Mouse (Mus musculus) neural tube, embryonic 13.5 days (tissue): ENCODE results near the gene Ezh1. TPM values are rescaled to one million over a fixed set of nuclear protein-coding genes. Genes with fewer than 3 reads are reported as not detected.
A peak's percentile ranks its signal among the peaks of the same experiment; 100 is the strongest.

Source experiments
- ATAC-seq: fragments of 200-750 bp; cut with Nextera tagmentation; 2 replicates; pipeline ENCODE4 v1.8.0; 2017; ENCODE audit warnings: low read depth, mild to moderate bottlenecking, moderate TSS enrichment, moderate library complexity
- H3K27ac ChIP-seq: fragments of 300-500 bp; sonication (generic); replicated peaks from 2 replicates; pipeline ENCODE4 v1.5.1; 2015; ENCODE audit warnings: moderate library complexity, mild to moderate bottlenecking, inconsistent platforms
- H3K27me3 ChIP-seq: fragments of 300-500 bp; sonication (generic); 2 replicates; pipeline ENCODE4 v1.6.1; 2015; ENCODE audit warnings: mild to moderate bottlenecking, inconsistent platforms
- H3K36me3 ChIP-seq: fragments of 300-500 bp; sonication (generic); 2 replicates; pipeline ENCODE4 v1.6.1; 2015; ENCODE audit warnings: mild to moderate bottlenecking, inconsistent platforms
- H3K4me1 ChIP-seq: fragments of 300-500 bp; sonication (generic); replicated peaks from 2 replicates; pipeline ENCODE4 v1.6.1; 2015; ENCODE audit warnings: inconsistent platforms
- H3K4me2 ChIP-seq: fragments of 300-500 bp; sonication (generic); 2 replicates; pipeline ENCODE4 v1.6.1; 2015; ENCODE audit warnings: inconsistent platforms, mild to moderate bottlenecking, moderate library complexity
- H3K4me3 ChIP-seq: fragments of 300-500 bp; sonication (generic); 2 replicates; pipeline ENCODE4 v1.5.1; 2015; ENCODE audit warnings: mild to moderate bottlenecking, inconsistent platforms
- H3K9ac ChIP-seq: fragments of 300-500 bp; sonication (generic); 2 replicates; pipeline ENCODE4 v1.6.1; 2015; ENCODE audit warnings: moderate library complexity, mild to moderate bottlenecking, inconsistent platforms
- H3K9me3 ChIP-seq: fragments of 300-500 bp; sonication (generic); 2 replicates; pipeline ENCODE4 v1.6.1; 2016; ENCODE audit warnings: inconsistent platforms
- WGBS: fragments of 180-500 bp; shearing (Covaris S2); methylation state at CpG from one replicate; pipeline ENCODE4 v1.1.7; 2015; 5-methylcytosine and 5-hydroxymethylcytosine counted together
- polyA plus RNA-seq: library from polyadenylated mRNA; unstranded; fragments of >200 nt; fragmentation: Nextera tagmentation; extraction: Ambion mirVana; gene quantifications from 2 replicates; pipeline ENCODE4 v1.2.1, GENCODE M21; 2015

Ezh1 gene
- polyA plus RNA-seq, 1 experiment from 2014 or later: 15.4 TPM

GRCm38 (mm10) chr11:101259948-101260825, 33.9 kb upstream of the Ezh1 start, which contains the start of gene Wnk4:
Gene Wnk4, plus strand, starts transcription at chr11:101260567.
- peaks cover 53% of the 10 kb centered on the region for H3K4me1 ChIP-seq
- no peaks in the 10 kb centered on the region for H3K9me3 ChIP-seq
- ATAC-seq: peak; percentile 62
- under 1% methylated on average over 43 of the region's 43 CpGs for WGBS
- peaks cover 13% of the 10 kb centered on the region for H3K36me3 ChIP-seq
- peak within 1 kb of the TSS; percentile 72 for H3K9ac ChIP-seq
- peaks cover 53% of the 10 kb centered on the region for H3K27me3 ChIP-seq
- peak within 1 kb of the TSS; percentile 2; the same call in 1 of the 2 replicates for H3K27ac ChIP-seq
- H3K4me3 ChIP-seq: peak within 1 kb of the TSS; percentile 42
- H3K4me2 ChIP-seq: peak within 1 kb of the TSS; percentile 78

DNA sequence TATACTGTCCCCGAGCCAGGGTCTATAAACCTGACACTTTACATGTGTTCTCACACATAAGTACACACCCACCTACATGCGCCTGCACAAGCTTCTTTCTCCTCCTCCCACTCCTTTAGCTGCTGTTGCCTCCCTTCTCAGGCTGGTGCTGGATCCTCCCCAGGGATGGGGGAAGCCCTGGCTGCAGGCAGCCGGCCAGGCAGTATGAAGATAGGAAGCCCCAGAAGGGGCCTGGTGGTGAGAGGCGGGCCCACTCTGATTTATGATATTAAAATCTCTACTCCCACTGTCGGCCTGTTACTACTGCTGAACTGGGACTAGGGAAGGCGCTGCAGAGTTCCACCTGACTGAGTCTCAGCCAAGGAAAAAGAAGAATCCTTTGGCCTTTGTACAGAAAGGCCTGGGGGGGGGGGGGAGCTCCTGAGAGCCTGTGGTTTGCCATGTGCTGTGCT, 33.0 kb upstream of the Ezh1 start:
- H3K9me3 ChIP-seq: no peaks in the 10 kb centered on the region
- peak overlapping the region; percentile 78 for H3K4me2 ChIP-seq
- no peak overlapping the region for H3K4me3 ChIP-seq
- H3K27ac ChIP-seq: no peak overlapping the region; the same call in 1 of the 2 replicates
- H3K4me1 ChIP-seq: peaks cover 51% of the 10 kb centered on the region
- peaks cover 13% of the 10 kb centered on the region for H3K36me3 ChIP-seq
- WGBS: 26% methylated on average over 6 of the region's 6 CpGs
- no peak; the same call in 1 of the 2 replicates for ATAC-seq
- H3K27me3 ChIP-seq: peaks cover 45% of the 10 kb centered on the region
- H3K9ac ChIP-seq: 0 out of 2 replicates have a peak overlapping the region, but pooled peaks have one; percentile 72

- Histone ChIP-seq H3K9ac (no peak overlapping the region), H3K27ac (no peak overlapping the region), H3K4me3 (no peak overlapping the region), H3K4me2 (no peak overlapping the region), H3K36me3 (peaks cover 13% of the 10 kb centered on the region), H3K4me1 (peaks cover 41% of the 10 kb centered on the region), H3K27me3 (peaks cover 17% of the 10 kb centered on the region), H3K9me3 (no peaks in the 10 kb centered on the region)
- no peak for ATAC-seq
- WGBS: 88% methylated on average over 13 of the region's 13 CpGs
Measured at GRCm38 (mm10) chr11:101255826-101256775, 29.8 kb upstream of the Ezh1 start.

- H3K4me2 ChIP-seq: peak within 1 kb of the TSS; percentile 92
- peak within 1 kb of the TSS; percentile 85 for H3K9ac ChIP-seq
- peaks cover 6% of the 10 kb centered on the region; the same call in 1 of the 2 replicates for H3K27me3 ChIP-seq
- H3K4me1 ChIP-seq: peaks cover 18% of the 10 kb centered on the region
- peak within 1 kb of the TSS; percentile 81 for H3K27ac ChIP-seq
- no peaks in the 10 kb centered on the region for H3K9me3 ChIP-seq
- 0% methylated on average over 40 of the region's 40 CpGs for WGBS
- H3K36me3 ChIP-seq: peaks cover 13% of the 10 kb centered on the region
- peak; percentile 82 for ATAC-seq
- H3K4me3 ChIP-seq: peak within 1 kb of the TSS; percentile 59
Measured at GRCm38 (mm10) chr11:101253613-101254389, 27.5 kb upstream of the Ezh1 start, which contains the start of gene Vps25. Gene Vps25, plus strand, starts transcription at chr11:101253707.

- Histone ChIP-seq H3K27ac (no peak overlapping the region), H3K9ac (peak overlapping the region; percentile 85)
Measured at GRCm38 (mm10) chr11:101252941-101253340, 26.7 kb upstream of the Ezh1 start.

GRCm38 (mm10) chr11:101251031-101251430, 24.8 kb upstream of the Ezh1 start:
- peaks cover 29% of the 10 kb centered on the region for H3K27me3 ChIP-seq
- H3K4me2 ChIP-seq: no peak overlapping the region
- peaks cover 30% of the 10 kb centered on the region for H3K4me1 ChIP-seq
- no peak overlapping the region for H3K27ac ChIP-seq
- H3K9me3 ChIP-seq: no peaks in the 10 kb centered on the region
- no peak overlapping the region for H3K9ac ChIP-seq
- no peak overlapping the region for H3K4me3 ChIP-seq
- H3K36me3 ChIP-seq: no peaks in the 10 kb centered on the region; the same call in 1 of the 2 replicates
- no peak for ATAC-seq
- 80% methylated on average over 2 of the region's 2 CpGs for WGBS

More at GRCm38 (mm10) chr11:101252941-101253340, 26.7 kb upstream of the Ezh1 start:
- no peak for ATAC-seq
- Histone ChIP-seq H3K4me2 (peak overlapping the region; percentile 92), H3K9me3 (no peaks in the 10 kb centered on the region), H3K36me3 (peaks cover 10% of the 10 kb centered on the region), H3K27me3 (peaks cover 13% of the 10 kb centered on the region), H3K4me1 (peaks cover 18% of the 10 kb centered on the region), H3K4me3 (peak overlapping the region; percentile 59)
- 17% methylated on average over 7 of the region's 7 CpGs for WGBS

DNA sequence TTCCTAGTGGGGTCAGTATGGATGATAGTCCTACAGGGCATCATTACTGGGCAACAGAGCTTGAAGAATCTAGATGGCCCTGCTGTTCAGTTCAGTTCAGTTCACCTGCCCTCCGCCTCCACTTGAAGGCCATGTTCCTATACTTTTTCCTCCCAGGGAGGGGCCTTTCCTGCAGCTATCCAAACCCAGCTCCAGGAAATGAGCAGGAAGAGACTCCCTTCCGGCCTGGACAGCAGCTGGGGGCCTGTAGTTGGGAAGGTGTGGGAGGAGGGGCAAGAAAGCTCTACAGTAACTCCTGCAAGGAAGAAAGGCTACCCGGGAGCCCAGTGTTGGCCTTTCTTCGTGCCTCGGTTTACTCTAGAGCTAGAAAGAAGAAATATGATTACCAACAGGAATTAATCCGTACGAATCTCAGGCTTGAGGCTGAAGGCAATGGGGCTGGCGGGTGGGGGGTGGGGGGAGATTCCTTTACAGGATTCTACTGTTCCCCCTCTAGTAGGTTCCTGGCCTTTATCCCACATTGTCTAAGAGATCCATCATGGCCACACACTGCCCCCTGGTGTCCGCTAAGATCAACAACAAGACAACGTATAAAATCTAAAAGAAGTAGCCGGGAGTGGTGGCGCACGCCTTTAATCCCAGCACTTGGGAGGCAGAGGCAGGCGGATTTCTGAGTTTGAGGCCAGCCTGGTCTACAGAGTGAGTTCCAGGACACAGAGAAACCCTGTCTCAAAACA, 22.2 kb upstream of the Ezh1 start:
- H3K4me2 ChIP-seq: peak overlapping the region; percentile 93; the same call in 1 of the 2 replicates
- ATAC-seq: no peak
- H3K36me3 ChIP-seq: no peaks in the 10 kb centered on the region
- no peak overlapping the region for H3K4me3 ChIP-seq
- H3K4me1 ChIP-seq: peaks cover 31% of the 10 kb centered on the region
- H3K9ac ChIP-seq: no peak overlapping the region
- no peak overlapping the region for H3K27ac ChIP-seq
- H3K27me3 ChIP-seq: peaks cover 55% of the 10 kb centered on the region
- H3K9me3 ChIP-seq: no peaks in the 10 kb centered on the region
- WGBS: 39% methylated on average over 14 of the region's 14 CpGs

- Histone ChIP-seq H3K9ac (0 out of 2 replicates have a peak overlapping the region, but pooled peaks have one; percentile 54), H3K36me3 (no peaks in the 10 kb centered on the region), H3K4me1 (peaks cover 25% of the 10 kb centered on the region), H3K9me3 (no peaks in the 10 kb centered on the region), H3K4me3 (peak overlapping the region; percentile 60), H3K27ac (peak overlapping the region; percentile 46), H3K27me3 (peaks cover 55% of the 10 kb centered on the region), H3K4me2 (peak overlapping the region; percentile 93)
- WGBS: 85% methylated on average over 6 of the region's 6 CpGs
- ATAC-seq: no peak
Measured at GRCm38 (mm10) chr11:101247521-101248030, 21.3 kb upstream of the Ezh1 start.

DNA sequence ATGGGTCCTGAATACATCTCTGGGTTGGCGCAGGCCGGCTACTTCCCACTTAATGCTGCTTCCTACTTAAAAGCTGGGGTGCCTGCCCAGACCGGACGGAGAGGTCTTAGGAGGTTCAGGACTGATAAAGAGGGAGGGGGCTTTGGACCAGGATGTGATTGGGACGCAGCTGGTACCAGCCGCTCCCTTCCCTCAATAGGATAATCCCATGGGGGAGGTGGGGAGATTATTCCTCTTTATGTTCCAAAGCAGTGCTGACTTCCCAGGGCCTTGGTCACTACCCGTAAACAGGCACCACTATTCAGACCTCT, 20.4 kb upstream of the Ezh1 start:
- 3% methylated on average over 7 of the region's 7 CpGs for WGBS
- Histone ChIP-seq H3K9me3 (no peaks in the 10 kb centered on the region), H3K9ac (peak overlapping the region; percentile 81), H3K27me3 (peaks cover 55% of the 10 kb centered on the region), H3K36me3 (no peaks in the 10 kb centered on the region), H3K27ac (peak overlapping the region; percentile 54; the same call in 1 of the 2 replicates), H3K4me3 (peak overlapping the region; percentile 60), H3K4me2 (peak overlapping the region; percentile 93), H3K4me1 (peaks cover 22% of the 10 kb centered on the region)
- no peak for ATAC-seq

- Histone ChIP-seq H3K4me3 (peak within 1 kb of the TSS; percentile 60), H3K9me3 (no peaks in the 10 kb centered on the region), H3K36me3 (no peaks in the 10 kb centered on the region), H3K27ac (peak within 1 kb of the TSS; percentile 54), H3K9ac (peak within 1 kb of the TSS; percentile 81), H3K27me3 (peaks cover 52% of the 10 kb centered on the region), H3K4me2 (peak within 1 kb of the TSS; percentile 93), H3K4me1 (peaks cover 22% of the 10 kb centered on the region)
- peak; percentile 66; the same call in 1 of the 2 replicates for ATAC-seq
- WGBS: under 1% methylated on average over 62 of the region's 63 CpGs
Measured at GRCm38 (mm10) chr11:101245855-101246701, 19.8 kb upstream of the Ezh1 start, which contains the start of gene Ramp2. Gene Ramp2, plus strand, starts transcription at chr11:101246028.
